Mouse (Mus musculus): ENCODE results near the gene Bnip3. TPM values are rescaled to one million over a fixed set of nuclear protein-coding genes. Genes with fewer than 3 reads are reported as not detected.

The Bnip3 gene
- polyA plus RNA-seq, 1 experiment = 4.7 TPM

DNA sequence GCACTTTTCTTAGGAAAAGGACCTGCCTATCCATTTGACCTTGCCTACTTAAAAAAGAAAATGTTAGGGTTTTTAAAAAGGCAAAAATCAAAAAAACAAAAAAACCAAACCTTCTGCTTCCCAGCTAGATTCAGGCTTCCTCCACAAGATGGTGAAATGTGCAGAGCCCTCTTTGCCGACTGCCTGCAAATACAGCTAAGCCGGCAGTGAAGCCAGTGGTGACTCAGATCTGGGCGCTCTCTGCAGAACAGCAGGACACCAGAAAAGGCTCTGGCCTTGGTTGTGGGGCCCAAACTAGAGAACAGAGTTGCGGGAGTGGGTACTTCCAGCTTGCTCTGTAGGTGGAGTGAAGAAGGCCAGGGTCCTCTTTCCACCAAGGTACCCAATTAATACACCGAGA, 32.3 kb upstream of the Bnip3 start:
- Histone ChIP-seq H3K4me3 (ENCODE audit: extremely low read depth, insufficient read depth, insufficient read length) (no peak overlapping the region), H3K27me3 (ENCODE audit: control insufficient read depth, insufficient read depth, low read length) (peaks cover 8% of the 10 kb centered on the region; the same call in 1 of the 2 replicates), H3K27ac (ENCODE audit: insufficient read depth, low read length) (no peak overlapping the region), H3K36me3 (ENCODE audit: control insufficient read depth, insufficient read depth, low read length) (no peaks in the 10 kb centered on the region), H3K4me1 (ENCODE audit: control insufficient read depth, insufficient read depth, insufficient read length) (no peaks in the 10 kb centered on the region)
- 37% methylated on average over 5 of the region's 5 CpGs for WGBS
- DNase-seq (ENCODE audit: low read depth in 1 of 2, low spot score in 2 of 2) = no peak
- no peak for TF ChIP-seq POLR2A (IDR thresholded peaks at IDR 0.05; ENCODE audit: low read depth, low read length)
- no peak for TF ChIP-seq CTCF (IDR thresholded peaks at IDR 0.05; ENCODE audit: extremely low read depth, insufficient read depth, insufficient read length, insufficient replicate concordance)

DNA sequence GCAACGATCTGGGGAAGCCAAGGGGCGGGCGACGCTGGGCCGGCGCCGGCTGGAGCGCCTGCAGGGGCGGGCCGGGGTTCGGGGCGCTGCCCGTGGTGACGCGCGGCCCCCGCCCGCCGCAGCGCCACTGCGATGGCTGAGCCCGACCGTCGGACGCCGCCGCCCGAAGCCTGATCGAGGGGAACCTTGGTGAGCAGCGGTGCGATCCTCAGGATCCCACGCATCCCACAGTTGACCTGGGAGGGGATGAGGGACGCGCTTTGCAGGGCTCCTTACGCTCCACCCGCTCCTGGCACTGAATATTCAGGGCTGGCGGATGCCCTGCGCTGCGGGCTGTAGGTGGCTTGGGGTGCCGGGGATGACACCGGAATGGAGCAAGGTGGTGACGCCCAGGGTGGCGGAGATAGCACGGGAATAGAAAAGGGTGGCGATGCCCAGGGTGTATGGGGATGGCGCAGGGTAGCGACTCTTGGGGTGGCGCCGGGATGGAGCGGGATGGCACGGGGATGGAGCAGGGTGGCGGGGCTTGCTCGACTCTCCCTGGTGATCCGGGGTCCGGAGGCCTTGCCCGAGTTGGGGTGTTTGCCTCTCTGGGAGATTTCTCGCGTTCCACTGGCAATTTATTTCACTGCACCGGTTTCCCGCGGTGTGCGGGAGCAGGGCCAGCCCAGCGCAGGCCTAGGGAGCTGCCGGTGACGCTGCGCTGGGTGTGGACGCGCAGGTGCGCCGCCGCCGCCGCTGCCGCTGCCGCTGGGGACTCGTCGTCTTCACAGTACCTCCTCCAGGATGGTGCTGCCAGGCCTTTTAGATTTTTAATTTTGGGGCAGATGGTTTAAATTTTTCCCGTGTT, 31.5 kb upstream of the Bnip3 start, which contains the start of gene Jakmip3:
Gene Jakmip3, plus strand, starts transcription at position 119 of the 850 bp plus-strand sequence.
- WGBS = 4% methylated on average over 78 of the region's 78 CpGs

GRCm38 (mm10) chr7:138940256-138940611, 30.9 kb upstream of the Bnip3 start:
- WGBS = 3% methylated on average over 17 of the region's 17 CpGs
- TF ChIP-seq CTCF (IDR thresholded peaks at IDR 0.05; ENCODE audit: extremely low read depth, insufficient read depth, insufficient read length, insufficient replicate concordance) = no peak
- TF ChIP-seq POLR2A (IDR thresholded peaks at IDR 0.05; ENCODE audit: low read depth, low read length) = no peak
- H3K4me3 ChIP-seq (ENCODE audit: extremely low read depth, insufficient read depth, insufficient read length) = no peak overlapping the region
- no peaks in the 10 kb centered on the region for H3K4me1 ChIP-seq (ENCODE audit: control insufficient read depth, insufficient read depth, insufficient read length)
- H3K27me3 ChIP-seq (ENCODE audit: control insufficient read depth, insufficient read depth, low read length) = peaks cover 8% of the 10 kb centered on the region; the same call in 1 of the 2 replicates
- H3K36me3 ChIP-seq (ENCODE audit: control insufficient read depth, insufficient read depth, low read length) = no peaks in the 10 kb centered on the region
- no peak overlapping the region for H3K27ac ChIP-seq (ENCODE audit: insufficient read depth, low read length)
- DNase-seq (ENCODE audit: low read depth in 1 of 2, low spot score in 2 of 2) = no peak

More for the DNA sequence above, 31.5 kb upstream of the Bnip3 start, which contains the start of gene Jakmip3:
- no peak for DNase-seq (ENCODE audit: low read depth in 1 of 2, low spot score in 2 of 2)
- peaks cover 8% of the 10 kb centered on the region; the same call in 1 of the 2 replicates for H3K27me3 ChIP-seq (ENCODE audit: control insufficient read depth, insufficient read depth, low read length)
- no peak within 1 kb of the TSS for H3K4me3 ChIP-seq (ENCODE audit: extremely low read depth, insufficient read depth, insufficient read length)
- H3K27ac ChIP-seq (ENCODE audit: insufficient read depth, low read length) = no peak within 1 kb of the TSS
- no peaks in the 10 kb centered on the region for H3K4me1 ChIP-seq (ENCODE audit: control insufficient read depth, insufficient read depth, insufficient read length)
- no peak for TF ChIP-seq POLR2A (IDR thresholded peaks at IDR 0.05; ENCODE audit: low read depth, low read length)
- no peak for TF ChIP-seq CTCF (IDR thresholded peaks at IDR 0.05; ENCODE audit: extremely low read depth, insufficient read depth, insufficient read length, insufficient replicate concordance)
- H3K36me3 ChIP-seq (ENCODE audit: control insufficient read depth, insufficient read depth, low read length) = no peaks in the 10 kb centered on the region

GRCm38 (mm10) chr7:138938991-138939390, 29.7 kb upstream of the Bnip3 start:
- H3K27ac ChIP-seq (ENCODE audit: insufficient read depth, low read length) = no peak overlapping the region
- 75% methylated on average over 7 of the region's 7 CpGs for WGBS
- no peaks in the 10 kb centered on the region for H3K36me3 ChIP-seq (ENCODE audit: control insufficient read depth, insufficient read depth, low read length)
- no peaks in the 10 kb centered on the region for H3K4me1 ChIP-seq (ENCODE audit: control insufficient read depth, insufficient read depth, insufficient read length)
- peaks cover 8% of the 10 kb centered on the region; the same call in 1 of the 2 replicates for H3K27me3 ChIP-seq (ENCODE audit: control insufficient read depth, insufficient read depth, low read length)
- no peak for DNase-seq (ENCODE audit: low read depth in 1 of 2, low spot score in 2 of 2)
- no peak for TF ChIP-seq CTCF (IDR thresholded peaks at IDR 0.05; ENCODE audit: extremely low read depth, insufficient read depth, insufficient read length, insufficient replicate concordance)
- TF ChIP-seq POLR2A (IDR thresholded peaks at IDR 0.05; ENCODE audit: low read depth, low read length) = no peak
- no peak overlapping the region for H3K4me3 ChIP-seq (ENCODE audit: extremely low read depth, insufficient read depth, insufficient read length)

GRCm38 (mm10) chr7:138934523-138934922, 25.2 kb upstream of the Bnip3 start:
- 85% methylated on average over 3 of the region's 3 CpGs for WGBS

GRCm38 (mm10) chr7:138928456-138928855, 19.1 kb upstream of the Bnip3 start:
- no peaks in the 10 kb centered on the region for H3K27me3 ChIP-seq (ENCODE audit: control insufficient read depth, insufficient read depth, low read length)
- H3K4me1 ChIP-seq (ENCODE audit: control insufficient read depth, insufficient read depth, insufficient read length) = no peaks in the 10 kb centered on the region
- H3K4me3 ChIP-seq (ENCODE audit: extremely low read depth, insufficient read depth, insufficient read length) = no peak overlapping the region
- TF ChIP-seq CTCF (IDR thresholded peaks at IDR 0.05; ENCODE audit: extremely low read depth, insufficient read depth, insufficient read length, insufficient replicate concordance) = no peak
- no peak for TF ChIP-seq POLR2A (IDR thresholded peaks at IDR 0.05; ENCODE audit: low read depth, low read length)
- no peak overlapping the region for H3K27ac ChIP-seq (ENCODE audit: insufficient read depth, low read length)
- no peak for DNase-seq (ENCODE audit: low read depth in 1 of 2, low spot score in 2 of 2)
- 91% methylated on average over 4 of the region's 4 CpGs for WGBS
- no peaks in the 10 kb centered on the region for H3K36me3 ChIP-seq (ENCODE audit: control insufficient read depth, insufficient read depth, low read length)

More at GRCm38 (mm10) chr7:138934523-138934922, 25.2 kb upstream of the Bnip3 start:
- Histone ChIP-seq H3K27me3 (ENCODE audit: control insufficient read depth, insufficient read depth, low read length) (no peaks in the 10 kb centered on the region), H3K36me3 (ENCODE audit: control insufficient read depth, insufficient read depth, low read length) (no peaks in the 10 kb centered on the region), H3K4me3 (ENCODE audit: extremely low read depth, insufficient read depth, insufficient read length) (no peak overlapping the region), H3K27ac (ENCODE audit: insufficient read depth, low read length) (no peak overlapping the region), H3K4me1 (ENCODE audit: control insufficient read depth, insufficient read depth, insufficient read length) (no peaks in the 10 kb centered on the region)
- TF ChIP-seq POLR2A (IDR thresholded peaks at IDR 0.05; ENCODE audit: low read depth, low read length) (no peak), CTCF (IDR thresholded peaks at IDR 0.05; ENCODE audit: extremely low read depth, insufficient read depth, insufficient read length, insufficient replicate concordance) (no peak)
- no peak for DNase-seq (ENCODE audit: low read depth in 1 of 2, low spot score in 2 of 2)
